Mouse (Mus musculus): ENCODE measurements at regions not wholly inside any gene's neighbourhood (a gene's known extent, or its start where the extent isn't known, plus 50 kb on each side); places are given as distances from the start of the nearest gene placed in this dataset.

- no peak for TF ChIP-seq CTCF (IDR thresholded peaks at IDR 0.05)
- TF ChIP-seq EP300 (IDR thresholded peaks at IDR 0.05), result peak; percentile 44; the same call in 1 of the 2 replicates
Measured at GRCm38 (mm10) chr3:35035234-35035633, 385.0 kb downstream of the Sox2 start.

Measured in lung, postnatal 0 days (tissue).